Mouse (Mus musculus): Measurements from ENCODE around the gene Rtn1. TPM values are rescaled to one million over a fixed set of nuclear protein-coding genes. Genes with fewer than 3 reads are reported as not detected.
A peak's percentile ranks its signal among the peaks of the same experiment; 100 is the strongest.

Gene Rtn1
- polyA plus RNA-seq, 1 experiment from 2014 or later: 3,115 TPM

DNA sequence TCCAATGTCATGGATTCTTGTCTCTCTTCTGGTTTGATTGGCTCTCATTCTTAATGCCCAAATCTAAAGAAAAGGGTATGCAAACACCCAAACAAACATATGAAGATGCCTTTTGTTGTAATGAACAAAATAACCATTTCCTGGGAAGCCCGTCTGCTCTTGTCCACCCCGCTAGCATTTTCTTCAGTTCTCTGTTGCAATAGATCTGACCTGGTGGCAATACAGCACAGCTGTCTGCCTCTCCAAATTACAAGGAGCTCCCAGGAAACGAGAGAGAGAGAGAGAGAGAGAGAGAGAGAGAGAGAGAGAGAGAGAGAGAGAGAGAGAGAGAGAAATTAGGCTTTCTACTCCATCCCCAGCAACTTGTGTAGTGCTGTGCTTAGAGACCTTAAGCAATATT, 42.1 kb downstream of the Rtn1 start:
- Histone ChIP-seq H3K27ac (peak overlapping the region; percentile 60), H3K27me3 (replicated peaks) (no peaks in the 10 kb centered on the region), H3K9me3 (no peaks in the 10 kb centered on the region), H3K36me3 (replicated peaks) (no peaks in the 10 kb centered on the region), H3K4me2 (no peak overlapping the region), H3K4me3 (no peak overlapping the region), H3K4me1 (peaks cover 24% of the 10 kb centered on the region), H3K9ac (no peak overlapping the region)
- no peak for ATAC-seq (replicated peaks)
- 22% methylated on average over 3 of the region's 3 CpGs for WGBS

DNA sequence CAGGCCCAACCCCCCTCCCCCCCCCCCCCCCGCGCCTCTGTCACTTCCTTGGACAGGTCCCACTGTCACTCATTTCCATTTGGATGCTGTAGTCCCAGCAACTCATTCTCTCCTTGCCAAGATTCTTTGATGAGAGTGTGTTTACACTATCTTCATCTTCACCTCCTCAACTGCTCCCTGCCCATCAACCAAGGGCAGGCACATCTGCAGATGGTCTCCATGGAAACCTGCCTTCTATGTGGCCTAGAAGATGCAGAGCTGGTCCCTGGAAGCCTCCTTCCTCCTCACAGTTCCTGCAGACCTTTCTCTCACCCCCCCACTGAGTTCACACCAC, 42.8 kb downstream of the Rtn1 start:
- ATAC-seq (replicated peaks): peak; percentile 61; the same call in 1 of the 2 replicates
- Histone ChIP-seq H3K36me3 (replicated peaks) (no peaks in the 10 kb centered on the region), H3K4me2 (no peak overlapping the region), H3K4me3 (no peak overlapping the region), H3K27me3 (replicated peaks) (no peaks in the 10 kb centered on the region), H3K9me3 (no peaks in the 10 kb centered on the region), H3K27ac (peak overlapping the region; percentile 60), H3K4me1 (peaks cover 24% of the 10 kb centered on the region), H3K9ac (no peak overlapping the region)
- 43% methylated on average over 1 of the region's 2 CpGs for WGBS

DNA sequence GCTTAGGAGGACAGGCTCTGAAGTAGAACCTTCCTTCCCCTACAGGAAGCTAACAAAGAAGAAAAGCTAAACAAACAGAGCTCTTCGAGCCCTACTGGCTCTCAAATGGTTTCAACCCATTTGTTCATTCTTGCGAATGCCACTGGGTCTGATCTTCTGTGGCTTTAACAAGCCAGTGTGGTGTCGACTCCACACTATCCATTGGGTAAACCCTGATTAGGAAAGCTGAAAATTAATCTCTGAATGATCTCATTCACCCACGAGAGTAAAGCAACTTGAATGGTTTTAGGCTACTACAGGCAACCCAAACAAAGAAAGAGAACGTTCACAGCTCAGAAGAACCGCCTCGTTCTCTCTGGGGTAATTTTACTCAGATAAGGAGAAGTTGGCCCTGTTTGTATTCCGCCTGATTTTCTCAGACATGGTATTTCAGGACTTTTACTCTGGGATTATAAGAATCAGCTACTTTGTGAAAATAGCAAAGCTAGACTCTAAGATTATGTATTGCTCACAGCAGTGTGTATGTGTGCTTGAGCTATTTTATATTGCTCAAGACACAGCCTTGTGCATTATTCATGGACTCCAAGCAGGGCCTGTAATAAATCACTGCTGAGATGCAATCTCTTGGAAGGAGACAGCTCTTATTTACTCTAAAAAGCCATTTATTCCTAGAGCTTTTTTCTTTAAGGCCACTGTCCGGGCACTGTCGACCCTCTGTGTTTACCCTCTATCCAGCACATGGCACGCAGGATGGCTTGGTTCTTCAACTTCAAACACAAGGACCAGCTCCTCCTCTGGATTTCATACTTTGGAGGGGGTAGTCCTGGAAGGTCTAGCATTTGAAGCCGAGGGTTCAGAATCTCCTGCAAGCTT, 43.4 kb downstream of the Rtn1 start:
- Histone ChIP-seq H3K36me3 (replicated peaks) (no peaks in the 10 kb centered on the region), H3K9ac (no peak overlapping the region), H3K27me3 (replicated peaks) (no peaks in the 10 kb centered on the region), H3K4me2 (no peak overlapping the region), H3K27ac (peak overlapping the region; percentile 60), H3K9me3 (no peaks in the 10 kb centered on the region), H3K4me1 (peaks cover 24% of the 10 kb centered on the region), H3K4me3 (no peak overlapping the region)
- ATAC-seq (replicated peaks): peak; percentile 70; the same call in 1 of the 2 replicates
- 31% methylated on average over 12 of the region's 12 CpGs for WGBS

DNA sequence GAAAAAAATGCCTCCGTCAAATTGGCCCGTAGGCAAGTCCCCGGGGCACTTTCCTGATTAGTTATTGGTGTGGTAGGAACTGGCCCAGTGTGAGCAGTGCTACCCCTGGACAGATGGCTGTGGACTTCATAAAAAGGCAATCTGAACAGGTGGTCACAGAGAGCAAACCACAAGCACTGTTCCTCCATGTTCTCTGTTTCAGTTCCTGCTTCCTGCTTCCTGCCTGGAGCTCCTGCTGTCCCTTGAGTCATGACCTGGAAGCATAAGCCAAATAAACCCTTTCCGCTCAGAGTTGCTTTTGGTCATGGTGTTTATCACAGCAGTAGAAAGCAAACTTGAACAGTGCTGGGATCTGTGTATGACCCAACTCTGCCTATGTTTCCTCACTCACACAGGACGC, 44.3 kb downstream of the Rtn1 start:
- Histone ChIP-seq H3K27me3 (replicated peaks) (no peaks in the 10 kb centered on the region), H3K4me3 (no peak overlapping the region), H3K36me3 (replicated peaks) (no peaks in the 10 kb centered on the region), H3K4me1 (peaks cover 24% of the 10 kb centered on the region), H3K9me3 (no peaks in the 10 kb centered on the region), H3K4me2 (no peak overlapping the region), H3K27ac (peak overlapping the region; percentile 60), H3K9ac (no peak overlapping the region)
- no peak for ATAC-seq (replicated peaks)
- WGBS: 77% methylated on average over 5 of the region's 5 CpGs

DNA sequence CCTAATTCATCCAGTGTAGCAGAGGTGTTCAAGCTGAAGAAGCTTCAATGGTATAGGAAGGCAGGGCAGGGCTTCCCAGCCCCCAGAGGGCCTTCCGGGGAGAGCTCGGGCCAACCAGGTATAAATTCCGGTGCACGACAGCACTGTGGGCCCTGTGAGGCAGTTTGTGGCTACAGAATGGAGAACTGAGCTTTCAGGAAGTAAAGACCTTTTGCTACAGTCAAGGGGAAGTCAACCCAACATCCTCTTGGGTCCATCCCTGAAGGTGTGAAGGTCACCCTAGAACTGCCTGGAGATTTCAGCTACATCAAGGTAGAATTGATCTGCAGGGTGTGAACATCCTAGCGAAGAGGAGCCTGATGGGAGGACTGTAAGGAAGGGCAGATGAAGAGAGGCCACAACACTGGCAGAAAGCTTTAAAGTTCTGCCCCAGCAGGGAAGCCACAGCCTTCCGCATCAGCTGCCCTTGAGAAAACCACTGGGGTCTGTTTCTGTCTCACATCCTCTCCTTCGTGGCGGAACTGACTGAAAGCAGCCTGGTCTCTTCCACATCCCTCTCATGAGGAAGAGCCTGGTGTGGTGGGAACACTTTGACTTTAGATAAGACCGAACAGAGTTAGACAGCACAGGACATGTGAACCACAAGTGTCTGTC, 47.0 kb downstream of the Rtn1 start:
- ATAC-seq (replicated peaks): no peak
- Histone ChIP-seq H3K36me3 (replicated peaks) (no peaks in the 10 kb centered on the region), H3K9me3 (no peaks in the 10 kb centered on the region), H3K27ac (no peak overlapping the region), H3K9ac (no peak overlapping the region), H3K4me2 (no peak overlapping the region), H3K4me1 (peaks cover 28% of the 10 kb centered on the region), H3K27me3 (replicated peaks) (no peaks in the 10 kb centered on the region), H3K4me3 (no peak overlapping the region)
- 80% methylated on average over 9 of the region's 9 CpGs for WGBS

DNA sequence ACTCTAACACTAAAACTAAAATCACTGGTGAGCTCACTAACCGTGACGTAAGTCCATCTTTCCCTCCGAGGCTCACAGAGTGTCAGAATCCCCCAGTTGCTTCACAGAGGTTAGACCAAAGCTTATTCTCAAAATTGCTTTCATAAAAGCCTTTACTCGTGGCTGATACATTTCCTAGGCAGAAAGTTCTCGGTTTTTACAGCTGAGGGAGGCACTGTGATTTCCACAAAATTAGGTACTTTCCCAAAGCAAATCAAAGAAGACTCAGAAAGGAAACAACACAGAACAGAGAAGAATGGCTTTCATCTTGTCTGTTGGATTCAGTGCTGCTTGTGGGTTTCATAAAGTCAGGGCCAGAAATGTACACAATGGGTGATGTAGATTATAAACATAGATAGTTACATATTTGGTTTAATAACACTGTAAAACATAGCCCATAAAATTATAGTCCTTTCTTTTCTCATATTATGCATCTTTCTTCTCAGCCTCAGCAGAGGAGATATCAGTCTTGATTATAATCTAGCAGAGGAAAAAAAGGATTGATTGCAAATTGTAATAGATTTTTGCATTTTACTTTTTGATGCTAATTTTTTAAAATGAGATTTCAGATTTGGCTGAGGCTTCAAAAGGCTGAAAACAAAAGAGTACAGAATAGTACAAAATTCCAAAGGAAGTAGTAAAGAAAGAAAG, 47.8 kb downstream of the Rtn1 start:
- Histone ChIP-seq H3K27ac (no peak overlapping the region), H3K9me3 (no peaks in the 10 kb centered on the region), H3K4me2 (no peak overlapping the region), H3K9ac (no peak overlapping the region), H3K27me3 (replicated peaks) (no peaks in the 10 kb centered on the region), H3K36me3 (replicated peaks) (no peaks in the 10 kb centered on the region), H3K4me1 (peaks cover 22% of the 10 kb centered on the region), H3K4me3 (no peak overlapping the region)
- no peak for ATAC-seq (replicated peaks)
- WGBS: 67% methylated on average over 5 of the region's 5 CpGs

DNA sequence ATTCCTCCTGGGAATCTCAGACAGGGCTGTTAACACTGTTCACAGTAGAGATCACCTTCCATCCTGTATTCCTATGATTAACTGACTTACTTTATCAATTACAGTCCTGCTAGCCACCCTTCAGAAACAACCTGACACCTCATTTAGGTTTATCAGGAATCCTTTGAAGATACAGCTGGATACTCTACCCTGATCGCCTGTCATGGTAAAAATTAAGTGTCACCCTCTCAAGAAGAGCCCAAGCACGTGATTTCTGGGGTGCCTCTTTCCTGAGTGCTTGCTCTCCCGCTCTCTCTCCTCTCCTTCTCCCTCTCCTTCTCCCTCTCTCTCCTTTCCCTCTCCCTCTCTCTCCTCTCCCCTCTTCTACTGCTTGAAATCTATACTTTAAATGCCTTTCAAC, 49.0 kb downstream of the Rtn1 start:
- Histone ChIP-seq H3K4me2 (no peak overlapping the region), H3K4me3 (no peak overlapping the region), H3K27ac (no peak overlapping the region), H3K27me3 (replicated peaks) (no peaks in the 10 kb centered on the region), H3K9ac (no peak overlapping the region), H3K4me1 (peaks cover 10% of the 10 kb centered on the region), H3K9me3 (no peaks in the 10 kb centered on the region), H3K36me3 (replicated peaks) (no peaks in the 10 kb centered on the region)
- 66% methylated on average over 3 of the region's 3 CpGs for WGBS
- ATAC-seq (replicated peaks): no peak

DNA sequence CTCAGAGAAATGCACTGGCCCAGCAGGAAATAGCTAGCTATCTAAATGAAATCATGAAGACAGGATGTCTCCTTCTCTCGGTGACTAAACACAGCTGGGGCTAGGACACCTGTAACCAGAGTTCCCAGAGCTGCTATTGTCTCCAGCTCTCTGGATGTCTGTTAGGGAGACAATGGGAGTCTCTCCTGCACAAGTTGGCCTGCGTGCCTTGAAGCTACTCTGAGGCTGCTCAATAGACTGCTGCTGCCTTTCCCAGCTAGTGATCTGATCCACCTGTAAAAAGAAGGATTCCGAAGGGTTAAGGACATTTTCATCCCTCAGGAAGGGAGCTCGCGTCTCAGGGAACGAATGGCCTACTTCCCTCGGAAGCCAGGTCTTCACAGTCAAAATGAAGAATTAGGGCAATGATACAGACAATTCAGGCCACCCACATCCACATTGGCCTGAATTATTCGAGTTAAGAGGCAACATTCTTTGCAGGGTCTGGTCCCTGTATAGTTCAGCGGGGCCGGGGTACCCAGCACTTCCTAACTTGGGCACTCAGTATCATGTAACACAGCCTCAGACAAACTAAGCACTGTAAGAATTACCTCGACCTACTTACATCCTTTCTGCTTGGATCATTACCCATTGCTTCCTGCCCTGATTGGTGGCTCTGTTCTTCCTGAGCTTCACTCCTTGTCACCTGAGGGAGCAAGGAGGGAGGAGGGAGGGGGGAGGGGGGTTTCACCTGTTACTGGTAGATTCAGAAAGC, 51.0 kb downstream of the Rtn1 start:
- no peaks in the 10 kb centered on the region for H3K27me3 ChIP-seq (replicated peaks)
- WGBS: 49% methylated on average over 11 of the region's 11 CpGs
- H3K4me1 ChIP-seq: peaks cover 10% of the 10 kb centered on the region
- no peak overlapping the region for H3K4me3 ChIP-seq
- no peaks in the 10 kb centered on the region for H3K36me3 ChIP-seq (replicated peaks)
- H3K9ac ChIP-seq: no peak overlapping the region
- no peaks in the 10 kb centered on the region for H3K9me3 ChIP-seq
- H3K4me2 ChIP-seq: no peak overlapping the region
- H3K27ac ChIP-seq: peak overlapping the region; percentile 42; the same call in 1 of the 2 replicates
- ATAC-seq (replicated peaks): no peak

DNA sequence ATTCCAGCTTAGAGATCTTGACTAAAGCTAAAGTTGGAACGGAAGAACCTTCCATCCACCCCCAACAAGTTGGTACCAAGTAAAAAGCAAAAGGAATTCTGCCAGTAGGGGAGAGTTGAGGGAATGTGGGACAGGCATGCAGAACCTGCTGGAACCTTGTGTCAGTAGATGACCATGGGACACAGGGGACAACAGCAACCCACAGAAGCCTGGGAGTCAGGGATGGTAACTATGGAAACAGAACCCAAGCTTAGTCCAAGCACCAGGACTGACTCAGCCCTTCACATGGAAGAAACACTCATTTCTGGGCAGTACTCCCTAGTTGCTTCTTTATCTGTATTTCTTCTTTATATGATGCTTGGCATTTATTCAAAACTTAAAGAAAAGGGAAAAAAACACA, 54.6 kb downstream of the Rtn1 start:
- 95% methylated on average over 1 of the region's 1 CpGs for WGBS
- no peak for ATAC-seq (replicated peaks)

DNA sequence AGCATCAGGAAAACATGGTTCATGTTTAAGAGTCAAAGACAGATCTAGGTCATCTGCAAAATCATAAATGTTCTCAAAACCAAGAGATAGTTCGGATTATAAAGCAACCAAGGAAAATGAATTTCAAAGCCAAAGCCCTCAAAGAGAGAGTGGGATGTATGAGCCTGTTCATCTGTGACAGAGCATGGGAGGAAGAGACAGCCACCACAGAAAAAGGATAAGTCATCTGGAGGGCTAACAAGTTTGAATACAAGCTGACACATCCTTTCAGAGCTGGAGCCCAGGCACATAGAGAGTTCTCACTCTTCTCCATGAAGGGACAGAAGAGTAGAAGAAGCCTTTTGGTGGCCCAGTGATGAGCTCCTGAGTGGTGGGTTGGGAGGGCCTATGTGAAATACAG, 55.3 kb downstream of the Rtn1 start:
- no peak overlapping the region for H3K4me3 ChIP-seq
- WGBS: 81% methylated on average over 1 of the region's 1 CpGs
- no peaks in the 10 kb centered on the region for H3K27me3 ChIP-seq (replicated peaks)
- H3K9me3 ChIP-seq: no peaks in the 10 kb centered on the region
- no peaks in the 10 kb centered on the region for H3K36me3 ChIP-seq (replicated peaks)
- ATAC-seq (replicated peaks): no peak
- H3K27ac ChIP-seq: no peak overlapping the region
- H3K4me2 ChIP-seq: no peak overlapping the region
- H3K4me1 ChIP-seq: peaks cover 10% of the 10 kb centered on the region
- no peak overlapping the region for H3K9ac ChIP-seq

More for the DNA sequence above, 54.6 kb downstream of the Rtn1 start:
- Histone ChIP-seq H3K9me3 (no peaks in the 10 kb centered on the region), H3K4me3 (no peak overlapping the region), H3K27me3 (replicated peaks) (no peaks in the 10 kb centered on the region), H3K36me3 (replicated peaks) (no peaks in the 10 kb centered on the region), H3K4me1 (peaks cover 10% of the 10 kb centered on the region), H3K4me2 (no peak overlapping the region), H3K27ac (no peak overlapping the region), H3K9ac (no peak overlapping the region)

DNA sequence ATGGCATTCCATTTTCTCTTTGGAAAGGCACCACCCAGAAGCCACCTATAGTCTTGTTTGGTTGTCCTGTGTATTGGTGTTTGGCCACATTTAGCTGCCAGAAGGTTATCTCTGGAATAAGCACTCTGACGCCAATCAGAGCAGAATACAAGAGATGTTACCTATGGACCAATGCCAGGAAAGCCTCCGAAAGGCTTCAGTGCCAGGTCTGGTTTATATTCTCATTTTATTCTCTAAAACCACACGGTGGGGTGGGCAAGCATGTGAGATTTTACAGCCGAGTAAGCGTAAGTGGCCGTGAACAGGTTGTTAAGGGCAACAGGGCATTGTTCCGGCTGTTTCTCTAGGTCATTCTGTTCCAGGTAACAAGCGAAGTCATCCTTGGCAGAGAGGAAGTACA, 60.3 kb downstream of the Rtn1 start:
- H3K9ac ChIP-seq: no peak overlapping the region
- H3K9me3 ChIP-seq: no peaks in the 10 kb centered on the region
- no peak overlapping the region for H3K4me2 ChIP-seq
- no peak for ATAC-seq (replicated peaks)
- H3K36me3 ChIP-seq (replicated peaks): no peaks in the 10 kb centered on the region
- WGBS: 79% methylated on average over 8 of the region's 8 CpGs
- no peaks in the 10 kb centered on the region for H3K27me3 ChIP-seq (replicated peaks)
- H3K27ac ChIP-seq: no peak overlapping the region
- no peaks in the 10 kb centered on the region for H3K4me1 ChIP-seq
- H3K4me3 ChIP-seq: no peak overlapping the region

DNA sequence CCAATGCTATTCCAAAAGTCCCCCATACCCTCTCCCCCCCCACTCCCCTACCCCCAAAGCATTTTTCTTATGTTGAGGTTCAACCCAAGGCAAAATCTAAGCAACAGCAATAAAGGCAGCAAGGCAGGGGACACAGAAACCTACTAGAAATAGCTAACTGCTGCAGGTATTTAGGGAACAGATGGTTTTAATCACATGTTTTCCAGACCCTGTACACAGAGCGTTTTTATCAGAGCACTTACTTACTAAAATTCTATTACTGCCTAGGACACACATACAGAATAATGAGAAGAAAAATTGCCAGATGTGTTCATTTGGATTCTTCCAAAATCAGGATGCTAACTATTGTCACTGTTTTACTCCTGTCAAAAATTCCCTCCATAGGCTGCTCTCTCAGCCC, 61.7 kb downstream of the Rtn1 start:
- 87% methylated on average over 1 of the region's 1 CpGs for WGBS
- no peak overlapping the region for H3K9ac ChIP-seq
- no peak for ATAC-seq (replicated peaks)
- no peak overlapping the region for H3K4me3 ChIP-seq
- no peak overlapping the region for H3K4me2 ChIP-seq
- H3K27ac ChIP-seq: no peak overlapping the region
- no peaks in the 10 kb centered on the region for H3K36me3 ChIP-seq (replicated peaks)
- no peaks in the 10 kb centered on the region for H3K27me3 ChIP-seq (replicated peaks)
- no peaks in the 10 kb centered on the region for H3K4me1 ChIP-seq
- H3K9me3 ChIP-seq: no peaks in the 10 kb centered on the region

Data from midbrain, embryonic 15.5 days (tissue).